Mouse (Mus musculus) mature B cell (primary cell): ENCODE measurements around the gene Rps12.

Experiments
- in situ Hi-C: fragments of 300-500 bp; cut with MboI; formaldehyde crosslinking; loops from 2 replicates; pipeline ENCODE4 v1.14.3; 2019

Rps12 gene

GRCm38 (mm10) chr10:23787062-23787821 is at the start of gene Rps12:
TSS of gene Rps12 (minus strand) at chr10:23787275.
- in situ Hi-C loops: loop anchor here (25.0 kb wide), 1 partner anchor 825 kb away; no protein-coding TSS in a partner anchor

- in situ Hi-C loops: no loop called here
Measured at GRCm38 (mm10) chr10:23836003-23836964, 49.2 kb upstream of the Rps12 start.

DNA sequence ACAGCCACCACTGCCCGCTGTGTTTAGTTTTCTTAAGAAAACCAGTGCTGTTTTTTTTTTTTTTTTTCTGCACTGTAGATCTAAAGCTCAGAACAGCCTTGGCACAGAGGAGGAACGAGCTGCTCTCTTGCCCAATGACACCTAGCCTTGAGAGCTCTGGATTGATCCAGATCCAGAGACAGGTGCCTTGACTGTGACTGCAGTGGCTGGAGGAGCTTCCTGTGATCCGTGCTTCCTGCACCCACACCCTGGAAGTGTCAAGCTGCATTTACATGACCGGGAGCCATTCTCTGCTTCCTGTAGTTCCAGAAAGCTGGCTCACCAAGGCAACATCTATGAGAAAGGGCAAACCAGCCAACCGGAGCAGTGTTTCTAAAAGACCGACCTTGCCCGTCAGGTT is 39.4 kb upstream of the Rps12 start:
- in situ Hi-C loops: no loop called here

DNA sequence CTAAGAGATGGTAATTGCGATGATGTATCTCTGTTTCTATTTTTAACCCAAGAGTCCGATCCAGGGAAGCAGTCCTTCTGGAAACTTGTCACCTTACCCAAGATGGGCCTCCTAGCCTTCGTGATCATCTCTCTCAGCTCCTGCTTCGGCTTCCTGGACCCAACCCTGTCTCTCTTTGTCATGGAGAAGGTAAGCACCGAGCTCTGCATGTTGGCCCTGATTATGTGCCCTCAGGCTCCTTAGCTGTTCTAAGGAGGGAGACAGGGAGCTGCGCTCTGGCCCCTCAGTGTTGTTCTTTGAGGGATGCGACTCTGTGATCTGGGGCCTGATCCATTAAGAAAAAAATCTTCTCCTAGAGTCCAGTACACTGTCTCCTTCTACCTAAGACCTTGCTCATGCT is 29.2 kb upstream of the Rps12 start:
- in situ Hi-C loops: loop anchor here (5.0 kb wide), 1 partner anchor 316 kb away; no protein-coding TSS in a partner anchor

GRCm38 (mm10) chr10:23815168-23815567 is 28.1 kb upstream of the Rps12 start:
- in situ Hi-C loops: loop anchor here (5.0 kb wide), 1 partner anchor 317 kb away; no protein-coding TSS in a partner anchor

GRCm38 (mm10) chr10:23812852-23813766 is 26.0 kb upstream of the Rps12 start:
- in situ Hi-C loops: no loop called here

GRCm38 (mm10) chr10:23812438-23812759 is 25.3 kb upstream of the Rps12 start:
- in situ Hi-C loops: no loop called here

DNA sequence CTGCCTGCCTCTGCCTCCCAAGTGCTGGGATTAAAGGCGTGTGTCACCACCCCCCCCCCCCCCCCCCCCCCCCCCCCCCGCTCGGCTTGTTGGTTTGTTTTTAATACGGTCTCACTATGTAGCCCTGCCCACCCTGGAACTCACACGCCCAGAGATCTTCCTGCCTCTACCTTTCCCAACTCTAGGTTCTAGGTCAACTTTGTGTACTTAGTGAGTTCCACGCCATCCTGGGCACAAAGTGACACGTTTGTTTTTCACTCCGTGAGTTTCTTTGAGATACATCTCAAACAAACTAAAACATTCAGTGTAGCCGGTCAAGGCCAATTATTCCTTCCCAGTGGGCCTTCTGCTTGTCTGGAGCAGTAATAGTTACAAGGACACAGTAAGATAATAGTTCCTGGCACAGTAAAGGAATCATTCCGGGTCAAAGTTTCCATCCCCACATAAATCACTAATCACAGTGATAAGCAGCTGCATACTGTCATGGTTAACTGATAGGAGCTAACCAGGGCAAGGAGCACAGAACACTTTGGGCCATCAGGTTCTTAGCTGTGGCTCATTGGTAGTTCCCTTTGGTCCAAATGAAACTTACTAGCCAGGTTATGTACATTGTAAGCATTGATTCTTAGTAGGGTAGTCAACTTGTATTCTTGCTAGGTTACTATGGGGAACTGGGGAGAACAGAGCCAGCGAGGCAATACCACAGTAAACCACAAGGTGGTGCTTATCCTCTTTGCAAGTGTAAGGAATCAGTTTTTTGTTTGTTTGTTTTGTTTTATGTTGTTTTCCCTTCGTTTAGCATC is 24.8 kb upstream of the Rps12 start:
- in situ Hi-C loops: no loop called here

GRCm38 (mm10) chr10:23806201-23806600 is 19.1 kb upstream of the Rps12 start:
- in situ Hi-C loops: no loop called here

GRCm38 (mm10) chr10:23804665-23805064 is 17.6 kb upstream of the Rps12 start:
- in situ Hi-C loops: no loop called here

DNA sequence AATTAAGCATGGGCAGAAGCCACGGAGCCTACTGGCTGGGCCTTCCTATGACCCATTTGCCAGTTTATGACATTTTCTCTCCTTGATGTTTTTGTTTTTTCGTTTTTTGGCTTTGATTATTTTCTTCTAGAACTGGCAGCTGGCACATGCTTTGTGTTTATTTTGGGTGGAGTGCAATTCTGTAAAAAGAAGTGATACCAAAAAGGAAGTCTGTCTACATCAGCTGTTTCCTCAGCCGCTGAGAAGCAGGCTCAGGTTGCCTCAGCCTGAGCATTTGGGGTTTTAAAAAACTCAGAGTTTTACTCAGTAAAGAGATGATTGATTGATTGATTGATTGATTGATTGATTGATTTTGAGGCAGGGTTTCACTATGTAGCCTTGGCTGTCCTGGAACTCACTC is 15.8 kb upstream of the Rps12 start:
- in situ Hi-C loops: no loop called here

DNA sequence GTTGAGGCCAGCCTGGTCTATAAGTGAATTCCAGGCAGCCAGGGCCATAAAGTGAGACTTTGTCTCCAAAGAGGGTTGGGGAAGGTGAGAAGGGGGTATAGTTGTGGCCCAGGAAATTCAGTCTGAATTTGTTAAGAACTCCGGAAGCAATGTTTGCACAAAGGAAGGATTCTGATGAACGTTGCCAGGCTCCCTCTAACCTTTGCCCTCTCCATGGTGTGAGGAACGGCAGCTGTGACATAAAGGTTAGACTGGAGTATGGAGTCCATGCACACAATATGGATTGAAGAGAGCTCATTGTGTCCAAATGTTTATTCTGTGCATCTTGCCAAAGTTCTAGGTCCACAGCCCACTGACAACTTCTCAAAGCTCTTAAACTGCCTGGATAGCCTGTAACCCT is 12.9 kb upstream of the Rps12 start:
- in situ Hi-C loops: loop anchor here (25.0 kb wide), 1 partner anchor 812 kb away; no protein-coding TSS in a partner anchor

- in situ Hi-C loops: loop anchor here (25.0 kb wide), 1 partner anchor 814 kb away; no protein-coding TSS in a partner anchor
Measured at GRCm38 (mm10) chr10:23798142-23798541, 11.1 kb upstream of the Rps12 start.

GRCm38 (mm10) chr10:23797606-23798005 is 10.5 kb upstream of the Rps12 start:
- in situ Hi-C loops: loop anchor here (25.0 kb wide), 1 partner anchor 815 kb away; no protein-coding TSS in a partner anchor

DNA sequence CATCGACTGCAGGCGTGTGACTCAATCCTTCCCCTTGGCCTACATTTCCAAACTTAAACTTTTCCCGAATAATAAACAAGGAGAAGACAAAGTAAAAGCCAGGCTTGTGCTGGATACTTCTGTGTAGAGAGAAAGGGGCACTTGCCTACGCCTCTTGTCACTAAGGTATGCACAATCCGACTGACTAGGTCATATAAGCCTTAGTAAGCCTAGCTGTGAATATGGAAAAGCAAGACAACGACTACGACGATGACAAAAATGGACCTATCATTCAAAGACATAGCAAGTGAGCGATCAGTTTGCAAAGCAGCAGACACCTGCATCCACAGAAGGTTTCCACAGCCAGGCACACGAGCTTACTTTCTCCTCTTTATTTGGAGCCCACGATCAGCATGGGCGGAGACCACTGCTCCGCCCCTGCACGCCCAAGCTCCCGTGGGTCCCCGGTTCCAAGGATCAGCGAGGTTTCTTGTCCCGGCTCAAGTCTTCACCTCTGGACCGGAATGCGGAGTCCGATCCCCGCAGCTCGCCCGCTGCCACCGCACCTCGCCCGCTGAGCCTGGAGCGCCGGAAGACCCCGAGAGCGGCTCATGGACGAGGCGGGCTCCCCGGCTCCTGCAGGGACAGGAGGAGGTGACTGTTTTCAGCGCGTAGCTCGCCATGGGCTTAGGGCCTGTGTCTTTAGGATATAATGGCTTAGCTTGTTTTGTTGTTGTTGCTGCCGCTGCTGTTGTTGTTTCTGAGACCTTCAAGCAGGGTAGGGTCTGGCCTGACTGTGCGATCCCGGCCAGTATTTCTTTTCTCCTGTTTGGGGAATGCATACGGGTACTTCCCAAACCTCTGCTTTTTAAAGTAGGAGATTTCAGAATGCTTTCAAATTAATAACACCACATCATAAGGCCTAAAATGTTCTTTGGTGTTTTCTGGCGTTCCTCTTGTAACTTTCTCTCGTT is 9.8 kb upstream of the Rps12 start, which contains the start of gene Slc18b1:
Gene Slc18b1, plus strand, starts transcription at position 436 of the 953 bp plus-strand sequence.
- in situ Hi-C loops: loop anchor here (25.0 kb wide), 1 partner anchor 815 kb away; no protein-coding TSS in a partner anchor

- in situ Hi-C loops: loop anchor here (25.0 kb wide), 1 partner anchor 816 kb away; no protein-coding TSS in a partner anchor
Measured at GRCm38 (mm10) chr10:23795871-23796520, 8.9 kb upstream of the Rps12 start.

- in situ Hi-C loops: loop anchor here (25.0 kb wide), 1 partner anchor 824 kb away; no protein-coding TSS in a partner anchor
Measured at GRCm38 (mm10) chr10:23788056-23788600, 1.1 kb upstream of the Rps12 start.

DNA sequence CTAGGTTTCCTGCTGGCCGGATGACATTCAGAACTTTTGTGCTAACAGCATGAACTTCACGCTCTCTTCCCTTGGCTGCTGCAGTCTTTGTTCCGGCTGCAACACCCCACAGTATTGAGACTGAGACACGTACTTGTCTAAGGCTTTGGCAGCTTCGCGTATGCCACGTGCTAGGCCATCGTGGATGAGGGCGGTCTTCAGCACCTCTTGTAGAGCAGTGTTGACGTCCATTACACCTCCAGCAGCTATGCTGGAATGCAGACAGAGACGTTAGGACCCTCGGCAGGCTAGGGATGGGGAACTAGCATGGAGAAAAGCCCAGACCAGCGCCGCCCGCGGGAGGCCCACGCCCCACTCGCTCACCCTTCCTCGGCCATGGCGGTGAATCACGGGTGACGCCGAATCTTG is 440 bp downstream of the Rps12 start:
- in situ Hi-C loops: loop anchor here (25.0 kb wide), 1 partner anchor 826 kb away; no protein-coding TSS in a partner anchor
